Mouse (Mus musculus) CH12.LX (cell line): ENCODE results near the gene Nes. TPM values are rescaled to one million over a fixed set of nuclear protein-coding genes. Genes with fewer than 3 reads are reported as not detected.

Experiments used
- DNase-seq: peaks from one replicate; pipeline ENCODE4 v3.0.0-alpha.2; 2013; ENCODE audit errors: extremely low read depth
- H3K27ac ChIP-seq: 2 replicates; pipeline ENCODE4 v1.5.1; 2012; ENCODE audit warnings: low read depth, mild to moderate bottlenecking, control low read depth, moderate library complexity; ENCODE audit not compliant: insufficient read depth
- H3K27me3 ChIP-seq: replicated peaks from 2 replicates; pipeline ENCODE3; 2012; ENCODE audit warnings: inconsistent platforms
- H3K36me3 ChIP-seq, 2 experiments: replicated peaks in 1 of 2; 2 replicates each; pipeline versions ENCODE3 to v1.6.1; 2012; ENCODE audit warnings: inconsistent platforms in 1 of 2, low read length in 1 of 2, mild to moderate bottlenecking in 1 of 2, mixed read lengths in 1 of 2, moderate library complexity in 1 of 2; ENCODE audit not compliant: control insufficient read depth in 1 of 2, insufficient read depth in 1 of 2
- H3K4me1 ChIP-seq, 2 experiments: 2 replicates each; pipeline ENCODE4 v1.6.1; 2012; ENCODE audit warnings: inconsistent platforms in 1 of 2, moderate library complexity in 1 of 2; ENCODE audit not compliant: insufficient read depth in 2 of 2, control insufficient read depth in 1 of 2
- H3K4me2 ChIP-seq: 2 replicates; pipeline ENCODE4 v1.6.1; 2012; ENCODE audit warnings: low read depth, mild to moderate bottlenecking, control low read depth; ENCODE audit not compliant: poor library complexity, insufficient read depth, severe bottlenecking
- H3K4me3 ChIP-seq, 3 experiments: fragments of 150-350 bp in 1 of 3; sonication (generic) in 1 of 3; replicated peaks in 1 of 3; 2 replicates each; pipeline versions ENCODE3 to v1.5.1; 2011 to 2012; ENCODE audit warnings: low read depth in 2 of 3, low read length in 2 of 3, mild to moderate bottlenecking in 2 of 3, moderate library complexity in 2 of 3, control low read depth in 1 of 3, improper control_type of control experiment in 1 of 3, inconsistent platforms in 1 of 3, mixed read lengths in 1 of 3; ENCODE audit not compliant: poor library complexity in 1 of 3
- H3K79me2 ChIP-seq: replicated peaks from 2 replicates; pipeline ENCODE4 v1.6.1; 2012; ENCODE audit warnings: mild to moderate bottlenecking, moderate library complexity; ENCODE audit not compliant: control insufficient read depth, poor library complexity, insufficient read depth, severe bottlenecking; ENCODE audit errors: extremely low read depth
- H3K9ac ChIP-seq: 2 replicates; pipeline ENCODE4 v1.6.1; 2012; ENCODE audit warnings: low read depth, mild to moderate bottlenecking, control low read depth, moderate library complexity; ENCODE audit not compliant: insufficient read depth
- H3K9me3 ChIP-seq: replicated peaks from 2 replicates; pipeline ENCODE3; 2012; ENCODE audit warnings: low read length, inconsistent platforms, mixed read lengths
- CHD1 ChIP-seq: IDR thresholded peaks from 2 replicates; pipeline ENCODE4 v1.6.1; 2012; ENCODE audit warnings: low read depth, low read length, improper control_type of control experiment, inconsistent platforms
- E2F4 ChIP-seq: IDR thresholded peaks from 2 replicates; pipeline ENCODE4 v1.6.1; 2011; ENCODE audit warnings: low read depth, low read length, improper control_type of control experiment; ENCODE audit not compliant: insufficient replicate concordance
- ELF1 ChIP-seq: IDR thresholded peaks from 2 replicates; pipeline ENCODE4 v1.6.1; 2014; ENCODE audit warnings: low read depth, mild to moderate bottlenecking, inconsistent platforms, low read length, improper control_type of control experiment
- EP300 ChIP-seq: IDR thresholded peaks from 2 replicates; pipeline ENCODE4 v1.6.1; 2011; ENCODE audit warnings: low read length, improper control_type of control experiment
- ETS1 ChIP-seq: conservative IDR thresholded peaks from 2 replicates; pipeline ENCODE4 v1.6.1; 2012; ENCODE audit warnings: low read depth, mild to moderate bottlenecking, inconsistent platforms, low read length, improper control_type of control experiment, moderate library complexity
- HCFC1 ChIP-seq: IDR thresholded peaks from 2 replicates; pipeline ENCODE4 v1.6.1; 2012; ENCODE audit warnings: low read depth, mild to moderate bottlenecking, inconsistent platforms, low read length, improper control_type of control experiment
- KAT2A ChIP-seq: IDR thresholded peaks from 2 replicates; pipeline ENCODE4 v1.6.1; 2012; ENCODE audit warnings: low read length, improper control_type of control experiment, inconsistent platforms; ENCODE audit not compliant: insufficient replicate concordance
- MAFK ChIP-seq: IDR thresholded peaks from 2 replicates; pipeline ENCODE4 v1.6.1; 2011; ENCODE audit warnings: low read length, improper control_type of control experiment; ENCODE audit not compliant: insufficient replicate concordance
- MAX ChIP-seq: IDR thresholded peaks from 2 replicates; pipeline ENCODE4 v1.6.1; 2011; ENCODE audit warnings: low read length, improper control_type of control experiment
- MEF2A ChIP-seq: IDR thresholded peaks from 2 replicates; pipeline ENCODE4 v1.6.1; 2014; ENCODE audit warnings: low read depth, mild to moderate bottlenecking, inconsistent platforms, low read length, improper control_type of control experiment, borderline replicate concordance
- NRF1 ChIP-seq: IDR thresholded peaks from 2 replicates; pipeline ENCODE4 v1.6.1; 2014; ENCODE audit warnings: low read depth, mild to moderate bottlenecking, inconsistent platforms, low read length, improper control_type of control experiment, moderate library complexity
- POLR2A ChIP-seq: IDR thresholded peaks from 2 replicates; pipeline ENCODE4 v1.6.1; 2011; ENCODE audit warnings: low read depth, mild to moderate bottlenecking, improper control_type of control experiment, low read length
- RAD21 ChIP-seq: IDR thresholded peaks from 2 replicates; pipeline ENCODE4 v1.6.1; 2011; ENCODE audit warnings: low read depth, mild to moderate bottlenecking, low read length, improper control_type of control experiment, moderate library complexity
- SMC3 ChIP-seq: IDR thresholded peaks from 2 replicates; pipeline ENCODE4 v1.6.1; 2011; ENCODE audit warnings: low read depth, low read length, improper control_type of control experiment
- TBP ChIP-seq: conservative IDR thresholded peaks from 2 replicates; pipeline ENCODE4 v1.6.1; 2011; ENCODE audit warnings: low read depth, low read length, improper control_type of control experiment
- USF2 ChIP-seq: conservative IDR thresholded peaks from 2 replicates; pipeline ENCODE4 v1.6.1; 2011; ENCODE audit warnings: low read depth, low read length, improper control_type of control experiment
- ZC3H11A ChIP-seq: IDR thresholded peaks from 2 replicates; pipeline ENCODE4 v1.6.1; 2012; ENCODE audit warnings: low read depth, mild to moderate bottlenecking, inconsistent platforms, low read length, improper control_type of control experiment
- ZNF384 ChIP-seq: IDR thresholded peaks from 2 replicates; pipeline ENCODE4 v1.6.1; 2012; ENCODE audit warnings: low read depth, low read length, improper control_type of control experiment, inconsistent platforms
- dilution Hi-C: fragments of 300-500 bp; cut with MboI; formaldehyde crosslinking; loops from 2 replicates; pipeline ENCODE4 v1.14.3; 2020; ENCODE audit warnings: low sequenced_read_pairs; ENCODE audit not compliant: extremely low pct_unique_long_range_greater_than_20kb, extremely low pct_ligation_motif_present
- in situ Hi-C: fragments of 300-500 bp; cut with MboI; formaldehyde crosslinking; loops from 3 replicates; pipeline ENCODE4 v1.14.3; 2019; ENCODE audit warnings: low sequenced_read_pairs, low pct_ligation_motif_present, low pct_unique_long_range_greater_than_20kb, mixed read lengths
- polyA plus RNA-seq: library from polyadenylated mRNA; unstranded; fragments of >175 nt; gene quantifications from 2 replicates; pipeline ENCODE4 v1.2.1, GENCODE M21; 2012; ENCODE audit warnings: low read depth; ENCODE audit not compliant: insufficient read length
- total RNA-seq, 2 experiments: library from RNA; depleted of rRNA; stranded (reverse); fragments of 300-350 nt in 1 of 2; fragments of >200 nt in 1 of 2; gene quantifications; 2 replicates each; pipeline ENCODE4 v1.2.3; 2012 to 2014

Gene Nes
- total and polyA plus RNA-seq, 3 experiments, result 0.04 TPM; not detected in 1

DNA sequence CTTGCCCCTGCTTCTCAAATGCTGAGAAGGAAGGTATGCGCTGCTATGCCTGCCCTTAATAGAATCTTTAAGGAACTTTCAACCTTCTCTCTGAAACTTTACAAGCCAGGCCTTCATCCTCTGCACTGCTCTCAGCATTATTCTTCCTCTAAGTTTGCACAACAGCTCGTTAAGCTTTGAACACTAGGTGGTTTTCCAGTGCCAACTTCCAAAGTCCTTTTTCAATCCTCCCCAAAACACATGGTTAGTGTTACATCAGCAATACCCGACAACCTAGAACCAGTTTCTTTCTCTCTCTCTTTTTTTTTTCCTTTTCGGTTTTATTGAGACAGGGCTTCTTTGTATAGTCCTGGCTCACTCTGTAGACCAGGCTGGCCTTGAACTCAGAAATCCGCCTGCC, 36.9 kb upstream of the Nes start:
- TF ChIP-seq EP300, result no peak
- TF ChIP-seq ZC3H11A, result no peak
- no peak for TF ChIP-seq CHD1
- TF ChIP-seq MEF2A, result no peak
- TF ChIP-seq MAFK, result no peak
- in situ Hi-C loops, result no loop called here
- Histone ChIP-seq H3K9me3 (no peaks in the 10 kb centered on the region), H3K27me3 (no peaks in the 10 kb centered on the region), H3K36me3 (peaks cover 44 to 68% of the 10 kb centered on the region in 2 experiments), H3K4me2 (peak overlapping the region; percentile 19; the same call in 1 of the 2 replicates), H3K9ac (peak overlapping the region; percentile 3; the same call in 1 of the 2 replicates), H3K27ac (no peak overlapping the region), H3K4me1 (peaks cover 10 to 61% of the 10 kb centered on the region in 2 experiments), H3K4me3 (peak overlapping the region in 1 of 3 experiments; percentile 28), H3K79me2 (peaks cover 80% of the 10 kb centered on the region)
- DNase-seq, result no peak
- dilution Hi-C loops, result no loop called here

GRCm38 (mm10) chr3:87934501-87934900, 36.4 kb upstream of the Nes start:
- no peak for DNase-seq
- Histone ChIP-seq H3K79me2 (peaks cover 75% of the 10 kb centered on the region), H3K27me3 (no peaks in the 10 kb centered on the region), H3K27ac (no peak overlapping the region), H3K4me3 (no peak overlapping the region), H3K4me1 (peaks cover 10 to 58% of the 10 kb centered on the region in 2 experiments), H3K9me3 (no peaks in the 10 kb centered on the region), H3K36me3 (peaks cover 49 to 72% of the 10 kb centered on the region in 2 experiments), H3K4me2 (no peak overlapping the region), H3K9ac (no peak overlapping the region; the same call in 1 of the 2 replicates)
- dilution Hi-C loops, result no loop called here
- in situ Hi-C loops, result no loop called here
- TF ChIP-seq E2F4, result no peak
- no peak for TF ChIP-seq ELF1
- TF ChIP-seq POLR2A, result no peak
- no peak for TF ChIP-seq TBP
- TF ChIP-seq ETS1, result no peak
- TF ChIP-seq KAT2A, result no peak
- TF ChIP-seq SMC3, result no peak
- TF ChIP-seq HCFC1, result no peak
- no peak for TF ChIP-seq MAX
- TF ChIP-seq NRF1, result no peak
- no peak for TF ChIP-seq RAD21
- TF ChIP-seq ZNF384, result no peak
- no peak for TF ChIP-seq USF2
